Mouse (Mus musculus) v-Abl transformed pro-B cells (cell line): ENCODE measurements around the gene Pex16.

ENCODE experiments used
- in situ Hi-C, 2 experiments: fragments of 400-800 bp; cut with MboI; formaldehyde crosslinking; loops; one replicate each; pipeline ENCODE4 v1.15.1; 2025; ENCODE audit not compliant: unreplicated experiment in 2 of 2

Pex16 gene

GRCm38 (mm10) chr2:92374514-92374913 is at the start of gene Pex16, which contains the start of gene Large2:
Gene Pex16, plus strand, starts transcription at chr2:92374676.
Gene Large2, minus strand, starts transcription at chr2:92374869.
- in situ Hi-C loops: loop anchor here in 1 of 2 experiments (10.0 kb wide), 1 partner anchor 110 kb away; no protein-coding TSS in a partner anchor

- in situ Hi-C loops: loop anchor here in 1 of 2 experiments (5.0 kb wide), 2 partner anchors 268 to 338 kb away; no protein-coding TSS in a partner anchor
Observed at GRCm38 (mm10) chr2:92325676-92326075, 48.8 kb upstream of the Pex16 start.

- in situ Hi-C loops: loop anchor here in 1 of 2 experiments (5.0 kb wide), 2 partner anchors 269 to 339 kb away; no protein-coding TSS in a partner anchor
Observed at GRCm38 (mm10) chr2:92326221-92326620, 48.3 kb upstream of the Pex16 start.

GRCm38 (mm10) chr2:92327601-92328000 is 46.9 kb upstream of the Pex16 start:
- in situ Hi-C loops: loop anchor here in 1 of 2 experiments (5.0 kb wide), 2 partner anchors 270 to 340 kb away; no protein-coding TSS in a partner anchor

- in situ Hi-C loops: loop anchor here in 1 of 2 experiments (5.0 kb wide), 2 partner anchors 271 to 341 kb away; no protein-coding TSS in a partner anchor
Observed at GRCm38 (mm10) chr2:92328206-92328605, 46.3 kb upstream of the Pex16 start.

GRCm38 (mm10) chr2:92330840-92331239 is 43.6 kb upstream of the Pex16 start:
- in situ Hi-C loops: loop anchor here (5.0 to 10.0 kb wide), 2 partner anchors 34 to 336 kb away; no protein-coding TSS in a partner anchor

GRCm38 (mm10) chr2:92331410-92331809 is 43.1 kb upstream of the Pex16 start:
- in situ Hi-C loops: loop anchor here (5.0 to 10.0 kb wide), 2 partner anchors 34 to 337 kb away; no protein-coding TSS in a partner anchor

- in situ Hi-C loops: loop anchor here (5.0 to 10.0 kb wide), 2 partner anchors 35 to 337 kb away; no protein-coding TSS in a partner anchor
Observed at GRCm38 (mm10) chr2:92331871-92332270, 42.6 kb upstream of the Pex16 start.

- in situ Hi-C loops: no loop called here
Observed at GRCm38 (mm10) chr2:92342418-92342817, 32.1 kb upstream of the Pex16 start.

- in situ Hi-C loops: no loop called here
Observed at GRCm38 (mm10) chr2:92347191-92347590, 27.3 kb upstream of the Pex16 start.

GRCm38 (mm10) chr2:92349589-92350425 is 24.7 kb upstream of the Pex16 start:
- in situ Hi-C loops: no loop called here

- in situ Hi-C loops: no loop called here
Observed at GRCm38 (mm10) chr2:92350686-92351085, 23.8 kb upstream of the Pex16 start.

- in situ Hi-C loops: no loop called here
Observed at GRCm38 (mm10) chr2:92353402-92353801, 21.1 kb upstream of the Pex16 start.

- in situ Hi-C loops: no loop called here
Observed at GRCm38 (mm10) chr2:92354224-92354623, 20.3 kb upstream of the Pex16 start.

GRCm38 (mm10) chr2:92359301-92359700 is 15.2 kb upstream of the Pex16 start:
- in situ Hi-C loops: no loop called here

GRCm38 (mm10) chr2:92360186-92360823 is 14.2 kb upstream of the Pex16 start:
- in situ Hi-C loops: no loop called here

- in situ Hi-C loops: no loop called here
Observed at GRCm38 (mm10) chr2:92360893-92361292, 13.6 kb upstream of the Pex16 start.

- in situ Hi-C loops: no loop called here
Observed at GRCm38 (mm10) chr2:92361795-92362194, 12.7 kb upstream of the Pex16 start.

GRCm38 (mm10) chr2:92362571-92363228 is 11.8 kb upstream of the Pex16 start:
- in situ Hi-C loops: no loop called here

- in situ Hi-C loops: no loop called here
Observed at GRCm38 (mm10) chr2:92364086-92364485, 10.4 kb upstream of the Pex16 start.

GRCm38 (mm10) chr2:92365568-92365967 is 8.9 kb upstream of the Pex16 start:
- in situ Hi-C loops: no loop called here
